Mouse (Mus musculus) kidney, adult 8-10 months (tissue): ENCODE measurements around the gene Cntnap2.
"Not testable (repeated sequence)": the region's sequence is repeated elsewhere in the genome, so short reads cannot be mapped to it uniquely, and the experiment has no call there.

Experiments used
- DNase-seq, 2 experiments: peaks; one replicate each; pipeline ENCODE4 v3.0.0; 2022

Cntnap2 gene

GRCm38 (mm10) chr6:47014886-47015586, 1955.9 kb downstream of the Cntnap2 start:
- DNase-seq = no peak

- DNase-seq = no peak
Measured at GRCm38 (mm10) chr6:47026064-47026686, 1967.0 kb downstream of the Cntnap2 start.

- DNase-seq = no peak
Measured at GRCm38 (mm10) chr6:47031362-47031761, 1972.2 kb downstream of the Cntnap2 start.

- no peak for DNase-seq
Measured at GRCm38 (mm10) chr6:47042602-47043001, 1983.4 kb downstream of the Cntnap2 start.

GRCm38 (mm10) chr6:47043586-47043985, 1984.4 kb downstream of the Cntnap2 start:
- no peak for DNase-seq

GRCm38 (mm10) chr6:47044385-47045200, 1985.4 kb downstream of the Cntnap2 start:
- no peak for DNase-seq

- DNase-seq = no peak
Measured at GRCm38 (mm10) chr6:47049051-47049450, 1989.9 kb downstream of the Cntnap2 start.

GRCm38 (mm10) chr6:47050319-47051222, 1991.4 kb downstream of the Cntnap2 start:
- DNase-seq = no peak

GRCm38 (mm10) chr6:47061341-47061740, 2002.2 kb downstream of the Cntnap2 start:
- DNase-seq = no peak

GRCm38 (mm10) chr6:47089998-47090397, 2030.8 kb downstream of the Cntnap2 start:
- no peak for DNase-seq

GRCm38 (mm10) chr6:47104951-47105350, 2045.8 kb downstream of the Cntnap2 start:
- peak; percentile 1 to 7 for DNase-seq

- DNase-seq = no peak
Measured at GRCm38 (mm10) chr6:47109582-47110220, 2050.5 kb downstream of the Cntnap2 start.

- not testable (repeated sequence) for DNase-seq
Measured at GRCm38 (mm10) chr6:47134063-47134462, 2074.9 kb downstream of the Cntnap2 start.

GRCm38 (mm10) chr6:47153018-47153417, 2093.9 kb downstream of the Cntnap2 start:
- DNase-seq = not testable (repeated sequence)

GRCm38 (mm10) chr6:47174580-47175294, 2115.6 kb downstream of the Cntnap2 start:
- DNase-seq = not testable (repeated sequence)

- DNase-seq = not testable (repeated sequence)
Measured at GRCm38 (mm10) chr6:47175356-47176156, 2116.4 kb downstream of the Cntnap2 start.

- DNase-seq = not testable (repeated sequence)
Measured at GRCm38 (mm10) chr6:47176157-47176555, 2117.0 kb downstream of the Cntnap2 start.

- DNase-seq = not testable (repeated sequence)
Measured at GRCm38 (mm10) chr6:47181372-47181771, 2122.2 kb downstream of the Cntnap2 start.

GRCm38 (mm10) chr6:47182252-47182651, 2123.1 kb downstream of the Cntnap2 start:
- DNase-seq = no peak

GRCm38 (mm10) chr6:47182756-47183155, 2123.6 kb downstream of the Cntnap2 start:
- DNase-seq = no peak
